Mouse (Mus musculus): ENCODE measurements around the gene Cox4i2. TPM values are rescaled to one million over a fixed set of nuclear protein-coding genes. Genes with fewer than 3 reads are reported as not detected.
A peak's percentile ranks its signal among the peaks of the same experiment; 100 is the strongest.

Gene Cox4i2
- polyA plus RNA-seq, 1 experiment from 2014 or later: 3.5 TPM

- ATAC-seq (ENCODE audit: insufficient read depth, low FRiP score, low TSS enrichment): no peak
- 73% methylated on average over 7 of the region's 7 CpGs for WGBS
- no peak overlapping the region for H3K4me2 ChIP-seq (ENCODE audit: low read depth)
- H3K27ac ChIP-seq (ENCODE audit: low read depth, low read length): 0 out of 2 replicates have a peak overlapping the region, but pooled peaks have one; percentile 44
- no peak overlapping the region for H3K4me3 ChIP-seq (ENCODE audit: low read depth, low read length)
- peak; percentile 8 for DNase-seq (ENCODE audit: low spot score)
- no peaks in the 10 kb centered on the region for H3K36me3 ChIP-seq (ENCODE audit: control insufficient read depth, insufficient read depth, low read length)
- H3K9ac ChIP-seq (ENCODE audit: low read length): no peak overlapping the region
- no peaks in the 10 kb centered on the region for H3K9me3 ChIP-seq (ENCODE audit: control insufficient read depth, low read length)
- no peaks in the 10 kb centered on the region for H3K27me3 ChIP-seq (ENCODE audit: control insufficient read depth, insufficient read depth, low read length)
- peaks cover 20% of the 10 kb centered on the region; the same call in 1 of the 2 replicates for H3K4me1 ChIP-seq (ENCODE audit: control insufficient read depth, insufficient read depth, low read length)
Observed at GRCm38 (mm10) chr2:152728594-152728993, 25.4 kb upstream of the Cox4i2 start.

DNA sequence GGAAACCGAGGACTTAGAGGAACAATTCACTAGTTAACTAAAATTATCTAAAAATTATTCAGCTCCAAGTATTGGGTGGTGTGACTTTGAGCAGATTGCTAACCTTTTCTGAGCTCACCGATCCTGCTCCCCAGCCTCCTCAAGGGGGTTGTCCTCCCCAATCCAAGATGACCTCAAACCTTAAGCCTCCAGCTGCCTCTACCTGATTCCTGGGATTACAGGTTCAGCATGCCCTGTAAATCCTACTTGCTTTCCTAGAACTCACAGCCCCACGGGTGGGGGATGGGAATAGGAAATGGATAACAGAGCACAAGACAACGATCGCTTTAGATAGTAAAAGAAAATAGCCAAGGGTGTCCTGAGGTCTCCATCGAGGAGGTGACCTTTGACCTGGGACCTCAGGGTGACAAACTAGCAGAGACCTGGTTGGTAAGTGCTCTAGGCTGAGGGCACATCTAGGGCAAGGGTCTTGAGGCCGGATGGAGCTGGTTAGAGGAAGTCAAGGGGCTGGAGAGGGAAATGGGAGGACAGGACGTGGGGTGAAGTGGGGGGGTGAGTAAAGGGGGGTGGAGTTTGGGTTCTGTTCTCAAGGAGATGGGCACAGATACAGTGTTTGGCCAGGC is 24.8 kb upstream of the Cox4i2 start:
- H3K36me3 ChIP-seq (ENCODE audit: control insufficient read depth, insufficient read depth, low read length): no peaks in the 10 kb centered on the region
- DNase-seq (ENCODE audit: low spot score) (no peak), ATAC-seq (ENCODE audit: insufficient read depth, low FRiP score, low TSS enrichment) (no peak)
- no peak overlapping the region for H3K4me3 ChIP-seq (ENCODE audit: low read depth, low read length)
- H3K27ac ChIP-seq (ENCODE audit: low read depth, low read length): peak overlapping the region; percentile 5; the same call in 1 of the 2 replicates
- WGBS: 44% methylated on average over 8 of the region's 8 CpGs
- no peak overlapping the region for H3K4me2 ChIP-seq (ENCODE audit: low read depth)
- H3K9me3 ChIP-seq (ENCODE audit: control insufficient read depth, low read length): no peaks in the 10 kb centered on the region
- H3K9ac ChIP-seq (ENCODE audit: low read length): no peak overlapping the region
- peaks cover 16% of the 10 kb centered on the region; the same call in 1 of the 2 replicates for H3K4me1 ChIP-seq (ENCODE audit: control insufficient read depth, insufficient read depth, low read length)
- no peaks in the 10 kb centered on the region for H3K27me3 ChIP-seq (ENCODE audit: control insufficient read depth, insufficient read depth, low read length)

- DNase-seq (ENCODE audit: low spot score): peak; percentile 73
- H3K9me3 ChIP-seq (ENCODE audit: control insufficient read depth, low read length): no peaks in the 10 kb centered on the region
- H3K4me3 ChIP-seq (ENCODE audit: low read depth, low read length): no peak overlapping the region
- no peak overlapping the region for H3K9ac ChIP-seq (ENCODE audit: low read length)
- H3K27ac ChIP-seq (ENCODE audit: low read depth, low read length): peak overlapping the region; percentile 5; the same call in 1 of the 2 replicates
- no peaks in the 10 kb centered on the region for H3K27me3 ChIP-seq (ENCODE audit: control insufficient read depth, insufficient read depth, low read length)
- ATAC-seq (ENCODE audit: insufficient read depth, low FRiP score, low TSS enrichment): 0 out of 2 replicates have a peak, but pooled peaks have one; percentile 25
- WGBS: 32% methylated on average over 7 of the region's 7 CpGs
- peaks cover 17% of the 10 kb centered on the region for H3K4me1 ChIP-seq (ENCODE audit: control insufficient read depth, insufficient read depth, low read length)
- no peak overlapping the region for H3K4me2 ChIP-seq (ENCODE audit: low read depth)
- H3K36me3 ChIP-seq (ENCODE audit: control insufficient read depth, insufficient read depth, low read length): no peaks in the 10 kb centered on the region
Observed at GRCm38 (mm10) chr2:152729636-152730020, 24.3 kb upstream of the Cox4i2 start.

GRCm38 (mm10) chr2:152733201-152733600 is 20.8 kb upstream of the Cox4i2 start:
- 96% methylated on average over 2 of the region's 2 CpGs for WGBS
- Histone ChIP-seq H3K4me1 (ENCODE audit: control insufficient read depth, insufficient read depth, low read length) (peaks cover 25% of the 10 kb centered on the region), H3K4me3 (ENCODE audit: low read depth, low read length) (no peak overlapping the region), H3K4me2 (ENCODE audit: low read depth) (no peak overlapping the region), H3K36me3 (ENCODE audit: control insufficient read depth, insufficient read depth, low read length) (no peaks in the 10 kb centered on the region), H3K27ac (ENCODE audit: low read depth, low read length) (no peak overlapping the region), H3K9me3 (ENCODE audit: control insufficient read depth, low read length) (no peaks in the 10 kb centered on the region), H3K9ac (ENCODE audit: low read length) (no peak overlapping the region), H3K27me3 (ENCODE audit: control insufficient read depth, insufficient read depth, low read length) (no peaks in the 10 kb centered on the region)
- DNase-seq (ENCODE audit: low spot score) (peak; percentile 14), ATAC-seq (ENCODE audit: insufficient read depth, low FRiP score, low TSS enrichment) (no peak)

DNA sequence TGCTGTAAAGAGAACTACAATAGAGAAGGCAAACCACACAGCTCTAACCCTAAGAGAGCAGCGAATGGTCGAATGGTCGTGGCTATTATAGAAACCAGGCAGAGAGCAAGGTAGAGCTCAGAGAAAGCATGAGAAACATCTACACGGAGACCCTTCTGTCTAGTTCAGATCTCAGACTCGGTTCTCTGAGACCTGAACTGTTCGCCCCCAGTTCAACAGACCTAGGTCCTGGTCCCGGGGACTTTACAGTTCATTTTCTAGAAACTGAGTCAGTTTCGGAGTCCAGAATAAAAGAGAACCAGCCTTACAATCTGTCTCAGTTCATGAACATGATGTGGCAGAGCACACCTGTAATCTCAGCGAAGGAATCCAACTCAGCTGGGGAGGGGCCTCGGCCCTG is 19.5 kb upstream of the Cox4i2 start:
- Histone ChIP-seq H3K4me1 (ENCODE audit: control insufficient read depth, insufficient read depth, low read length) (peaks cover 32% of the 10 kb centered on the region), H3K4me2 (ENCODE audit: low read depth) (peak overlapping the region; percentile 83), H3K9me3 (ENCODE audit: control insufficient read depth, low read length) (no peaks in the 10 kb centered on the region), H3K9ac (ENCODE audit: low read length) (peak overlapping the region; percentile 15; the same call in 1 of the 2 replicates), H3K27ac (ENCODE audit: low read depth, low read length) (peak overlapping the region; percentile 89; the same call in 1 of the 2 replicates), H3K4me3 (ENCODE audit: low read depth, low read length) (peak overlapping the region; percentile 82), H3K27me3 (ENCODE audit: control insufficient read depth, insufficient read depth, low read length) (no peaks in the 10 kb centered on the region), H3K36me3 (ENCODE audit: control insufficient read depth, insufficient read depth, low read length) (no peaks in the 10 kb centered on the region)
- WGBS: 15% methylated on average over 10 of the region's 10 CpGs
- no peak for ATAC-seq (ENCODE audit: insufficient read depth, low FRiP score, low TSS enrichment)
- peak; percentile 35 for DNase-seq (ENCODE audit: low spot score)

- Histone ChIP-seq H3K9me3 (ENCODE audit: control insufficient read depth, low read length) (no peaks in the 10 kb centered on the region), H3K27ac (ENCODE audit: low read depth, low read length) (peak overlapping the region; percentile 89), H3K4me1 (ENCODE audit: control insufficient read depth, insufficient read depth, low read length) (peaks cover 33% of the 10 kb centered on the region), H3K4me2 (ENCODE audit: low read depth) (peak overlapping the region; percentile 83), H3K9ac (ENCODE audit: low read length) (peak overlapping the region; percentile 15; the same call in 1 of the 2 replicates), H3K27me3 (ENCODE audit: control insufficient read depth, insufficient read depth, low read length) (no peaks in the 10 kb centered on the region), H3K4me3 (ENCODE audit: low read depth, low read length) (peak overlapping the region; percentile 82), H3K36me3 (ENCODE audit: control insufficient read depth, insufficient read depth, low read length) (no peaks in the 10 kb centered on the region)
- WGBS: 0% methylated on average over 27 of the region's 28 CpGs
- ATAC-seq (ENCODE audit: insufficient read depth, low FRiP score, low TSS enrichment) (peak; percentile 90), DNase-seq (ENCODE audit: low spot score) (peak; percentile 97)
Observed at GRCm38 (mm10) chr2:152734984-152735383, 19.0 kb upstream of the Cox4i2 start.

DNA sequence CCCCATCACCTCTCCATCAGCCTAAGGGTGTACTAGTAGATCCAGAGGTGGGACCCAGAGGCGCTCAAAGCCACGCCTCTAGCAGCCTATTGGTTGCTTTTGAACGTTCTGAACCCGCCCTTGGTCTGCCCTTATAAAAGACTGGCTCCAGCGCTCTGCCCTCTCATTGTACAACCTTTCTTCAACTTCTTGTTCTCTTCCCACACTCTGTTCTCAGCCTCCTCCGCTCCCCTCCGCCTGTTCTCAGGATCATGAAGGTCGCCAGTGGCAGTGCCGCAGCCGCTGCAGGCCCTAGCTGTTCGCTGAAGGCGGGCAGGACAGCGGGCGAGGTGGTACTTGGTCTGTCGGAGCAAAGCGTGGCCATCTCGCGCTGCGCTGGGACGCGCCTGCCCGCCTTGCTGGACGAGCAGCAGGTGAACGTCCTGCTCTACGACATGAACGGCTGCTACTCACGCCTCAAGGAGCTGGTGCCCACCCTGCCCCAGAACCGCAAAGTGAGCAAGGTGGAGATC is 17.8 kb upstream of the Cox4i2 start, which contains the start of gene Id1:
Id1 (plus strand) TSS at position 162 of the 512 bp plus-strand sequence.
- no peaks in the 10 kb centered on the region for H3K36me3 ChIP-seq (ENCODE audit: control insufficient read depth, insufficient read depth, low read length)
- H3K4me1 ChIP-seq (ENCODE audit: control insufficient read depth, insufficient read depth, low read length): peaks cover 35% of the 10 kb centered on the region
- peak within 1 kb of the TSS; percentile 83 for H3K4me2 ChIP-seq (ENCODE audit: low read depth)
- peak within 1 kb of the TSS; percentile 84 for H3K9ac ChIP-seq (ENCODE audit: low read length)
- DNase-seq (ENCODE audit: low spot score) (peak; percentile 90), ATAC-seq (ENCODE audit: insufficient read depth, low FRiP score, low TSS enrichment) (peak; percentile 60)
- no peaks in the 10 kb centered on the region for H3K27me3 ChIP-seq (ENCODE audit: control insufficient read depth, insufficient read depth, low read length)
- under 1% methylated on average over 28 of the region's 28 CpGs for WGBS
- H3K4me3 ChIP-seq (ENCODE audit: low read depth, low read length): peak within 1 kb of the TSS; percentile 82
- H3K9me3 ChIP-seq (ENCODE audit: control insufficient read depth, low read length): no peaks in the 10 kb centered on the region
- H3K27ac ChIP-seq (ENCODE audit: low read depth, low read length): peak within 1 kb of the TSS; percentile 89

- peak overlapping the region; percentile 82 for H3K4me3 ChIP-seq (ENCODE audit: low read depth, low read length)
- H3K27me3 ChIP-seq (ENCODE audit: control insufficient read depth, insufficient read depth, low read length): no peaks in the 10 kb centered on the region
- no peaks in the 10 kb centered on the region for H3K36me3 ChIP-seq (ENCODE audit: control insufficient read depth, insufficient read depth, low read length)
- DNase-seq (ENCODE audit: low spot score) (peak; percentile 58), ATAC-seq (ENCODE audit: insufficient read depth, low FRiP score, low TSS enrichment) (no peak)
- no peaks in the 10 kb centered on the region for H3K9me3 ChIP-seq (ENCODE audit: control insufficient read depth, low read length)
- H3K4me2 ChIP-seq (ENCODE audit: low read depth): peak overlapping the region; percentile 83
- H3K27ac ChIP-seq (ENCODE audit: low read depth, low read length): peak overlapping the region; percentile 89
- WGBS: under 1% methylated on average over 22 of the region's 22 CpGs
- peaks cover 41% of the 10 kb centered on the region for H3K4me1 ChIP-seq (ENCODE audit: control insufficient read depth, insufficient read depth, low read length)
- peak overlapping the region; percentile 84 for H3K9ac ChIP-seq (ENCODE audit: low read length)
Observed at GRCm38 (mm10) chr2:152736748-152737147, 17.2 kb upstream of the Cox4i2 start.

All from neural tube, embryonic 11.5 days (tissue).